Mouse (Mus musculus) thymus, postnatal 0 days (tissue): ENCODE data around the gene Tmem178b. TPM values are rescaled to one million over a fixed set of nuclear protein-coding genes. Genes with fewer than 3 reads are reported as not detected.

Source experiments
- DNase-seq: peaks from one replicate; pipeline ENCODE4 v3.0.0-alpha.2; 2015; ENCODE audit warnings: low spot score
- polyA plus RNA-seq: library from polyadenylated mRNA; unstranded; fragments of >200 nt; fragmentation: Nextera tagmentation; extraction: Ambion mirVana; gene quantifications from 2 replicates; pipeline ENCODE4 v1.2.1, GENCODE M21; 2015

Tmem178b gene
- polyA plus RNA-seq, 1 experiment from 2014 or later = not detected

- no peak for DNase-seq
These were observed 44.7 kb downstream of the Tmem178b start for GRCm38 (mm10) chr6:39917729-39918128.

GRCm38 (mm10) chr6:39919011-39919709, 46.1 kb downstream of the Tmem178b start:
- DNase-seq = no peak

GRCm38 (mm10) chr6:39926442-39926841, 53.4 kb downstream of the Tmem178b start:
- no peak for DNase-seq

- DNase-seq = no peak
These were observed 63.5 kb downstream of the Tmem178b start for GRCm38 (mm10) chr6:39936590-39936989.

GRCm38 (mm10) chr6:39940920-39941319, 67.8 kb downstream of the Tmem178b start:
- DNase-seq = no peak

GRCm38 (mm10) chr6:39944854-39945253, 71.8 kb downstream of the Tmem178b start:
- no peak for DNase-seq

- no peak for DNase-seq
These were observed 72.8 kb downstream of the Tmem178b start for GRCm38 (mm10) chr6:39945670-39946440.

- no peak for DNase-seq
These were observed 73.5 kb downstream of the Tmem178b start for GRCm38 (mm10) chr6:39946601-39947000.

GRCm38 (mm10) chr6:39953951-39954350, 80.9 kb downstream of the Tmem178b start:
- DNase-seq = no peak

GRCm38 (mm10) chr6:39955211-39955610, 82.1 kb downstream of the Tmem178b start:
- no peak for DNase-seq

- DNase-seq = no peak
These were observed 91.5 kb downstream of the Tmem178b start for GRCm38 (mm10) chr6:39964606-39965005.

- DNase-seq = no peak
These were observed 97.2 kb downstream of the Tmem178b start for GRCm38 (mm10) chr6:39970281-39970680.

- DNase-seq = no peak
These were observed 105.9 kb downstream of the Tmem178b start for GRCm38 (mm10) chr6:39978942-39979341.

- DNase-seq = no peak
These were observed 117.7 kb downstream of the Tmem178b start for GRCm38 (mm10) chr6:39990772-39991171.

- DNase-seq = no peak
These were observed 118.9 kb downstream of the Tmem178b start for GRCm38 (mm10) chr6:39991922-39992321.

GRCm38 (mm10) chr6:40006006-40006765, 133.1 kb downstream of the Tmem178b start:
- no peak for DNase-seq

- no peak for DNase-seq
These were observed 135.3 kb downstream of the Tmem178b start for GRCm38 (mm10) chr6:40008166-40008907.

- no peak for DNase-seq
These were observed 136.6 kb downstream of the Tmem178b start for GRCm38 (mm10) chr6:40009718-40010117.

GRCm38 (mm10) chr6:40011066-40011465, 138.0 kb downstream of the Tmem178b start:
- DNase-seq = no peak

GRCm38 (mm10) chr6:40011609-40012008, 138.5 kb downstream of the Tmem178b start:
- no peak for DNase-seq

- no peak for DNase-seq
These were observed 140.3 kb downstream of the Tmem178b start for GRCm38 (mm10) chr6:40013407-40013806.
